Mouse (Mus musculus): ENCODE measurements around the gene 9030025P20Rik.
"Not testable (repeated sequence)": the region's sequence is repeated elsewhere in the genome, so short reads cannot be mapped to it uniquely, and the experiment has no call there.

GRCm38 (mm10) chr17:15024502-15025193 lies 46.4 kb downstream of the 9030025P20Rik start:
- TF ChIP-seq CTCF (IDR thresholded peaks at IDR 0.05; ENCODE audit: low read depth, low read length); POLR2A (IDR thresholded peaks at IDR 0.05; ENCODE audit: borderline replicate concordance, low read depth, low read length): not testable (repeated sequence)
